Mouse (Mus musculus): ENCODE measurements around the gene Faf1. TPM values are rescaled to one million over a fixed set of nuclear protein-coding genes. Genes with fewer than 3 reads are reported as not detected.

Faf1 gene
- polyA plus RNA-seq (2015; fragmentation: Nextera tagmentation; extraction: Ambion mirVana) = 19.3 and 21.1 TPM in 2 replicates

DNA sequence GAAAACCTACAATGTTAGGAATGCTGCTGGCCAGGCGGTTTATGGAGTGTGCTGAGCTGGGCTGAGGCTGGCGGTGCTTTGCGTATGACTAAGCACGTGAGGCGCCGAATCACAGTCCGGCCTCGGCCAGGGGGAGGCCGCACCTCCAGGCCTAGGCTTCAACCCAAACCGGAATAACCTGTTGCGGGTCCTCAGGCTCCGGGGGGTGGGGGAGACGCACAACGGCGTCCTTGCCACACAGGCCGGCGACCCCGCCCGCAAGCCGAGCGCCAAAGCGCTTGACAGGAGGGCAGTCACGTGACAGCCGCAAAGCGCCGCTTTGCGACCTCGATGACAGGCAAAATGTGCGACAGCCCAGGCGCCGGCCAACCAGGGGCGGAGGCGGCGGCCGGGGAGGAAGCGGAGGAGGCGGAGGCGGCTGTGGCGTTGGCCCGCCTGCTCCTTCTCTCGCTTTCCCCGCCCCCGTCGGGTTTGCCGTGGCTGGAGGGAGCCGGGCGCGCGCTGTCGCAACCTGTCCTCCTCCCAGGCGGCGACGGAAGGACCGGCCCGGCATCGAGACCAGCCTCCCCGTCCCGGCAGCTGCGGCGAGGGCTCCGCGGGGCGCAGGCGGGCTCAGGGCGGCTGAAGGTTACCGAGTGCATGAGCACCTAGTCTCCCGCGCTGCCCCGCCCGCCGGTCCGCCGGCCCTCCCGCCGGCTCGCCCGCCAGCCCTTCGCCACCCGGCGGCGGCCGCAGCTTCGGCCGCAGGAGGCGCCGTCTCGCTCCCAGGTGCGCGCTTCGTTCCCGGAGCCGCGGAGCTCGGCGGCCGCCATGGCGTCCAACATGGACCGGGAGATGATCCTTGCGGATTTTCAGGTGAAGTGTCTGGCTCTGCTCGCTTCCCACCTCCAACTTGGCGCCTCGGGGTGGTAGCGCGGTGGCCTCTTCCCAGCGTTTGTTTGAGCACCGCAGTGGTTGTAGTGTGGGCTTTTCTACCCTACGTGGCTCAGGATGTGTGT lies at the start of gene Faf1:
Gene Faf1 (plus strand): TSS at position 371 of the 998 bp plus-strand sequence.

DNA sequence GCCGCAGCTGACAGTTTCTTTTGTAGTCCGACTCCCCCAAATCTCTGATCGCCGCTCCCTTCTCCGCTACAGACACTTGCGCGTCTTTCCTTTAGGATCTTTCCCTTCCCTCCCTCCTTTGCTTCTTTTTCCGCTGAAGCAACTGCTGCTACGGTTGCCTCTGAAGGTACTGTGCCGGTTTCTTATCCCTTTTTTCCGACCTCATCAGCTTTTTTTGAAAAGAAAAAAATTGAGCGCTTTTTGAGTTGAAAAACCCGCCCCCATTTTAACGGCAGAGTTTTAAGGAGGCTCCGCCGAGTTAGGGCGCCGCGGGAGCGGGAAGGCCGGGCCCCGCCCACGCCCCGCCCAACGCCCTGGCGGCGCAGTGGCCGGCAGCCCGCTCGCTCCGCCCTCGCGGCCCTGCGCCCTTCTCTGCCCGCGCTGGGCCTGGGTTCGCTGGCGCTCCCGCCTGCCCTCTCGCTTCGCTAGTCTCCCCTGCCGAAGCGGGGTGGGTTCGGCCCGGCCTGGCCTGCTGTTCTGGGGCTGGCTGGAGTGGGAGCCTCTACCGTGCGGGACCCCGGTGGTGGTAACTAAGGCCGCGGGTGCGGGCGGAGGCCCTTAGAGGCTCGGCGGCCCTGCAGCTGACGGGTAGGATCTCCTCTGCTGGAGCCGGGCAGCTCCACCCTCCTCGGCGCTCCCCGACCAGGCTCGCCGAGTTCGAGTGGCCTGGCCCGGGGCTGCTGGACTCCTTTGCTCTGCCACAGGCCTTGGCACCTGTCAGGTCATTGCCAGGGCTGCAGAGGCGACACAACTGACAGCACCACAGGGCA lies 9.7 kb upstream of the Faf1 start, which contains the start of gene Cdkn2c:
Gene Cdkn2c (minus strand): TSS at position 729 of the 809 bp plus-strand sequence.

DNA sequence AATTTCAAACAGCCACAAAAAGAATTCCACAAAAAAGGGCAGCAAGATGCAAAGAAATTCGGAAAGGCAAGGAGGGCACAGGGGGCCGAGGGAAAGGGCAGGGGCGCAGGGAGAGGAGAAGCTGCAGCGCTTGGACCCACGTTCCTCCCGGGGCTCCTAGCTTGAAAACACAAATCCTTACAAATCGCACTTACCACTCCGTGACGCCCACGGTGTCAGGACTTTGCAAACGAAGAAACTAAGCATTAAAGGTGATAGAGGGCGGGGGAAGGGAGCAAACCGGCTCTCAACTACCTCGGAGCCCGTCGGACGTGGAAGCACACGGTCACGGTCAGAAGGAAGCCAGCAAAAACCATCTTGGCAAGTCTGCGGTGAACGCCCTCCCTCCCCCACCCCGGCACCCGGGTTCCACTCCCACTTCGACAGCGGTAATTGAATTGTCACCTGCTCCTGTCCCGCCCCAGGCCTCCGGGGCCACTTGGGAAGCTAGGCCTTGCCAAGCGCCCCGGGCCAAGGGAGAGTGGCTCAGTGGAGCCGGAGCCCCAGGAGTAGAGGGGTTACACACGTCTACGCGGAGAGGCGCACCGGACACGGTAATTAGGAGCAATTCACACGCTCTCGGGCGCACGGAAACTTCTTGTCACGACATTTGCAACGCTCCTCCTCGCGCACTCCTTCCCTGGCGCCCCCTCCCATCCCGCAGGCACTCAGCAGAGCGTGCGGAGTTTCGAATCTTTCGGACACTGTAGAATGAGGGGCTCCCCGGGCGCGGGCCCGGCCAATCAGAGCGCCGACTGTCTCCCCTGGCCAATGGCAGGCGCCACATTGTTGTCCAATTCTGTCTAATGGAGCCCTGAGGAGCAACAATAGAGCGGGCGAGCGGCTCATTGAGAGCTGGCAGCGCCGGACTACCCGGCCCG lies 301.0 kb downstream of the Faf1 start, which contains the start of gene Dmrta2:
Gene Dmrta2 (plus strand): TSS at position 906 of the 920 bp plus-strand sequence.

Other genes starting within 250 kb of the Faf1 start
- gene Rnf11, start 191.9 kb upstream of the Faf1 start, polyA plus RNA-seq (2015; fragmentation: Nextera tagmentation; extraction: Ambion mirVana) = 57.6 and 59.4 TPM in 2 replicates
- gene 4930522H14Rik, start 145.3 kb upstream of the Faf1 start, polyA plus RNA-seq (2015; fragmentation: Nextera tagmentation; extraction: Ambion mirVana) = not detected in 2 replicates
- gene Cdkn2c, start 9.4 kb upstream of the Faf1 start, polyA plus RNA-seq (2015; fragmentation: Nextera tagmentation; extraction: Ambion mirVana) = 10.3 and 32.1 TPM in 2 replicates